Mouse (Mus musculus) heart, adult 2 months (tissue): Measurements from ENCODE around the gene Tent5c.

Source experiments
- CTCF ChIP-seq: fragments of 200-600 bp; IDR thresholded peaks from 2 replicates; pipeline ENCODE4 v1.8.1; 2022; ENCODE audit warnings: antibody characterized with exemption, mild to moderate bottlenecking, moderate library complexity
- EP300 ChIP-seq: fragments of 200-500 bp; IDR thresholded peaks from 2 replicates; pipeline ENCODE4 v1.6.1; 2011; ENCODE audit warnings: low read depth, low read length, control low read depth; ENCODE audit not compliant: insufficient read depth
- POLR2A ChIP-seq: fragments of 200-500 bp; IDR thresholded peaks from 2 replicates; pipeline ENCODE4 v1.6.1; 2011; ENCODE audit warnings: mild to moderate bottlenecking, low read depth, low read length, control low read depth; ENCODE audit not compliant: insufficient read depth

DNA sequence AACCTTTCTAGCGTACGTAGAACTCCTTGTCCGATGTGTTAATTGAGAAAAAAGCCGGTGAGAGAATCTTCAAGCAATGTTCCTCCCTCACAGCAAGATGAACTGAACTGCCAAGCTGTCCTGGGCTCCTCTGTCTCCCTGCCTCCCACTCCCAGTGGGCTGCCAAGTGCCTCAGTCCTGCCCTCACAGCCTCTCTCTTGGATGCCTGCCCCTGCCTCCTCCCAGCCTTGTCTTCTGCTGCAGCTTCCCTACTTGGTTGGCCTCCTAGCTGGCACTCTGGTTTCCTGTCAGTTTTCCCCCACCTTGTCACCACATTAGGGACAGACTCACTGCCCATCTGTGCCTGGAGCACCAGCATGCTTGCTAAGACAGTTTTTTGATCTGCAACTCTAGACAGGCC, 86.5 kb downstream of the Tent5c start:
- TF ChIP-seq CTCF, result no peak
- no peak for TF ChIP-seq POLR2A
- no peak for TF ChIP-seq EP300
